Mouse (Mus musculus) large intestine, adult 2 months (tissue): ENCODE measurements around the gene Fopnl. TPM values are rescaled to one million over a fixed set of nuclear protein-coding genes. Genes with fewer than 3 reads are reported as not detected.

Experiments used
- DNase-seq: peaks from one replicate; pipeline ENCODE4 v3.0.0-alpha.2; 2012; ENCODE audit warnings: low read depth, low spot score
- WGBS: fragments of 180-500 bp; shearing (Covaris S2); methylation state at CpG from one replicate; pipeline ENCODE4 v1.1.7; 2018; 5-methylcytosine and 5-hydroxymethylcytosine counted together
- polyA plus RNA-seq: library from polyadenylated mRNA; depleted of rRNA; stranded (reverse); fragments of >200 nt; gene quantifications from 2 replicates; pipeline ENCODE4 v1.2.3, GENCODE M21; 2012

The Fopnl gene
- polyA plus RNA-seq, 1 experiment, result 34.5 TPM

DNA sequence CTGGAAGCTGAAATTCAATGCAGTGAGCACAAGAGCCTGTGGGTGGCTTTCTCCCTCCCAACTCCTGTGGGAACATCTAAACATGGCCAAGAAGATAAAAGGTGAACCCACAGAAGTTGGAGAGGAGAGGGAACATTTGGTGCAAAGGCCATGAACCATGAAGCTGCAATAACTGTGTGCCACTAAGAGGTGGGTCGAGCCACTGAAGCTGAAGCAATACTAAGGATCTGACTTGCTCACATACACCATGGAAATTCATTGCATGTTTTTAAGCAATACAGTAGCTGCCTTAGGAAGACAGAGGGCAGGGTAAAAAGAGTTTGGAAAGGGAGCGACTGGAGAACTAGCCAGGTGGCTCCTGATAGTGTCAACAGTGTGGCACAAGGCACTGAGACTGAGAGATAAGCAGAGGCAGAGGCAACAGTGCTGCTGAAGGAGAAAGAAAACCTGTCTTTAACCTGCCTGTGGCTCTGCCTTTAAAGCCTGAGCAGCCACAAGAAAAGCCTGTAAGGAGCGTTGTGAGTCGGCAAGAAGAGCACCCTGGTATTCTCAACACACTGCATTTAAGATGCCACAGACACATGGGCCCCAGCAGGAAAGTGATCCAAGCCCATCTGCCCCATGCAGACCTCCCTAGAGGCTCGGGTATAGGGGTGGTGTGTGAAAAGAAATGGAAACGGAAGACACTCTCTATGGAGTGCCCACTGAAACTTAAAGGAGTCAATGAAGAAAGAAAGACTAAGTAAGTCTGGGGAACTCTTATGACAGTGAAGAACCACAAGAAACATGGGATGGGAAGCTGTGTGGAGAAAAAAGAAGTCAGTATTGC is 8.7 kb downstream of the Fopnl start:
- WGBS, result 86% methylated on average over 6 of the region's 6 CpGs
- no peak for DNase-seq

DNA sequence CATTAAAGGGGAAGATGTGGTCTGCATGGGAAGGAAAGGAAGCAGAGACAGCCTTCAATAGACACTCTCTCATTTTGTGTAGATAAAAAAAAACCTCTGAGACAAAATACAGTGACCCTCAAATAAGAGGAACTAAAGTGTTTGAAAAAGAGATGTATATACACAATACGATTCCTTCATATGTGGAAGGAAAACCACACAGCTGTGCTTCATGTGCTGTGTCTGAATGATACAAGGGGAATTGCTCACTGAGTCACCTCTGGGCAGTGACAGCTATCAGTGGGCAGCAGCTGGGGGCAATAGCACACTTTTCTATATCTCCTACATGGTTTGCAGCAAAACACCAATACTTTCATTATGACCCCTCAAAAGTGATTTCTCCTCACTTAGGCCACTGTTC is 9.8 kb downstream of the Fopnl start:
- 80% methylated on average over 1 of the region's 1 CpGs for WGBS

DNA sequence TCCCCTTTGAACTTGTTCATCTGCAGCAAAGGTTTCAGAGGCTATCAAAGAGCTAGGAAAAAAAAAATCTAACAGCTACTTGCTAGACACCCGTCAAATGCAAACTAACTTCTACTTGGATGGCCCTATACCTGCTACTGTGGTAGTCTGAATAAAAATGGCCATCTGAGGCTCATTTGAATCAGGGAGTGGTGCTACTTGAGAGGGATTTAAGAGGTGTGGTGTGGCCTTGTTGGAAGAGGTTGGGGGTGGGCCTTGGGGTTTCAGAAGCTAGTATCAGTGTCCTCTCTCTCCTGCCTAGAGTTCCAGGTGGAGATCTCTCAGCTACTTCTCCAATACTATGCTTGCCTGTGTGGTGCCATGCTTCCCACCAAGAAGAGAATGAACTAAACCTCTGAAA is 10.8 kb downstream of the Fopnl start:
- WGBS, result 86% methylated on average over 1 of the region's 1 CpGs
- no peak for DNase-seq

More for the DNA sequence above, 9.8 kb downstream of the Fopnl start:
- DNase-seq, result no peak

DNA sequence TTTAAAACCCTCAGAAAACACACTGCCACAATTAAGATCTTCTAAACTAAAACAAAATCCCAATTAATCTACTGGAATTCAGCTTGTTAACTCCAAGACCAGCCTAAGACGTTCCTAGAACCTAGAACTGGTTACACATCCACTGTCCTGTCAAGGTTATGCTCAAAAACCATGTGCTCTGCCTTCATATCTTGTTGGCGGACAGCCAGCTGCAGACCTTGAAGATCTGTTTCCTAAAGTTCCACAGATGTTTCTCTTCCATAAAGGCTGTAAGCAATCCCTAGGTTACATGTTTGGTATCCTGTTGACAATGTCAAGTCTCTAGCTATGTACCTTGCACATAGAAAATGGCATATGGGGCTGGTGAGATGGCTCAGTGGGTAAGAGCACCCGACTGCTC is 12.4 kb downstream of the Fopnl start:
- no peak for DNase-seq
- WGBS, result 79% methylated on average over 3 of the region's 3 CpGs

DNA sequence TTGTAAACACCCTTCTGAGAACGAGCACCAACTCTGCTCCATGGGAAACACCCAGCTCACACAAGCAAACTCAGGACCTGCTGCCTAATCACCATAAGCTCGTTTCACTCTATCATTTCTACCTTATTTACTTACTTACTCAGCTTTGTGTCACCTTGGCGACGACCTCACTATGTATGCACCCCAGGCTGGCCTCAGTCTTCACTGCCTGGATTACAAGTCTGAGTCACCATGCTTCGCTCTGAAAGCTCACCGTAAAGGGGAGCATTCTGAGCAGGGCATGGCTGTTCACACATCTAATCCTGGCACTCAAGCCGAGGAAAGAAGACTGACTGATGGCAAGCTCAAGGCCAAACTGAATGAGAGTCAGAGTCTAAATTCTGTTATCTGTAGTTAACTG is 13.5 kb downstream of the Fopnl start:
- WGBS, result 38% methylated on average over 7 of the region's 7 CpGs
- no peak for DNase-seq

DNA sequence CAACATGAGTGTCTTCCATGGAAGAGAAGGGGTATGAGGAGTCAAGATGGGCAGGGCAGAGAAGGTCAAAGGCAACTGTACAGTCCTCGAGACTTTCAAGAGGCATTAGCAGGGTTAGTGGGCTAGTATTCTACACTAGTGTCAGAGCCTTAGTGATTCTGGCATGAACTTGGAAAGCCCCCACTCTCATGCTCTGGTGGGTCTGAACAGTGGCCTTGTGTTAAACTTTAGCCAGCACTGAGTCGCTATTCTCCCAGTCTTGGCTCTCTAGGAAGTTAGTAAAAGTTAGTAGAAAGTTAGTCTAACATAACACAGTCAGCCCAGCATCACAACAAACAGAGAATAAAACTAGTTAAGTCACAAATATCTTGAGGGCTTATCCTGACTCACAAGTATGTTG is 14.1 kb downstream of the Fopnl start:
- no peak for DNase-seq
- WGBS, result 75% methylated on average over 2 of the region's 2 CpGs

DNA sequence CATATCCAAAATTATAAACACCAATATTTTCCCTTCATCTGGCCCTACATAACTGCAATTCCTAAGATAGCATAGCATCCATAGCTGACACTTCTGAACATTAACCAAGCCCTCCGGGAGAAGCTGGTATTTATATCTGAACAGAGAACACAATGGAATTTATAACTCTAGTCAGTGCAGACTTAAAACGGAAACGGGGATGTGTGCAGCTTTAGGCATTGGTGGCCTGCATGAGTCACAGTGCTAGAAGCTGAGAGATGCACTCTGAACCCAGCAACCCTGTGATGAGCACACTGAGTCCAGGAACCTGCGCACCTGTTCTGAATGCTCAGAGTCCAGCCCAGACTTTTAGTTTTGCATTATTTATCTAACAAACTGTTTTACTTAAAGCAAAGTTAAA is 18.7 kb downstream of the Fopnl start:
- DNase-seq, result no peak
- WGBS, result 55% methylated on average over 4 of the region's 4 CpGs

DNA sequence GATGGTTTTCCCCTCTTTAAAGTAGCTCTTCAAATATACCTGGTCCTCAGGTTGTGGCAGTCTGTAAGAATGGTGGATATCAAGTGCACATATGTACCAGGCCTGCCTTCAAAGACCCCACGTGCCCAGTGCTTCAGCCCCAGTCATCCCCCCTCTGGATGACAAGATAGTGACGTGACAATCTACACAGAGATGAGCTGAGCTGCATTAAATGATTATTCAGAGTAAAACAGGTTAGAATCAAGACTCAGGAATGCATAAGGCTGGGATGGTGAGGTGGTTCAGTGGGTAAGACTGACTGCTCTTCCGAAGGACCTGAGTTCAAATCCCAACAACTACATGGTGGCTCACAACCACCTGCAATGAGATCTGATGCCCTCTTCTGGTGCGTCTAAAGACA is 19.5 kb downstream of the Fopnl start:
- DNase-seq, result no peak
- WGBS, result 90% methylated on average over 4 of the region's 4 CpGs

DNA sequence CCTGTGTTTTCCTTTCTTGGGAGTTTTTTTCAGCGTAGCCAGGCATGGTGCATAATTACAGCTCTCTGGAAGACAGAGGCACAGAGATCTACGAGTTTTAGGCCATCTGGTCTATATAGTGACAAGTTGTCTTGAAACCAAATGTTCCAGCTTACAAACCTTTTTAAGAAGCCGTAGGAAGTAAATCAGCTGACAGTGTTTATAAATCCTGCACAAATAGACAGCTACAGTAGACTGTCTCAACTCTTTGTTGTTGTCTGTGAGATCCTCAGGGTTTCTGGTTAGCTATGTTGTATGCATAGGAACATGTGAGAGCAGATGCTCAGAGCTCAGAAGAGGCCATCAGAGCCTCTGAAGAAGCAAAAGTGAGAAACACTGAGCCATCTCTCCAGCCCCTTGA is 20.1 kb downstream of the Fopnl start:
- 74% methylated on average over 3 of the region's 3 CpGs for WGBS
- no peak for DNase-seq

DNA sequence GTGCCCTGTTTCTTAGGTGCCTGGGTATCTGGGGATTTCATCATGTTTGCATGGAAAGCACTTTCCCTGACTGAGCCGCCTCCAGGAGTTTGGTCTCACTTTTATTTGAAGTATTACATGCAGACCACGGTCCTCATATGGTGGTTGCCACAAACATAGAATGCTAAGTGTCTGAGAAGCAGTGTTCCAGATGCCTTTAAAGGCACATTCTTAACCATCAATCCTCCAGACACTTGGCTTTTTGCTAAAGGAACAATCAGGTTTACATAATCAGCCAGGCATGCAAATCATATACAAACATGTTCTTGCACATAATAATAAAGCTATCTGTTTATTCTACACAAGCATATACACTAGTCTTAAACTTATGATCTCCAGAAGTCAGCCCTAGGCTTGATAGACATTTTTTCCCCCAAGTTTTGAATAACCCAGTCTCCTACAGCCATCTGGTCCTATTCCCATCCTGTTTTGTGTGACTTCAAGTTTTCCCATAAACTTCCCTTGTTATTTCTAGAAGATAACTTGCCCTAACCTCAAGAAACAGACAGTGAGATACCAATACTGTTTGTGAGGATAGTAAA is 20.6 kb downstream of the Fopnl start:
- 74% methylated on average over 2 of the region's 2 CpGs for WGBS
- DNase-seq, result no peak

DNA sequence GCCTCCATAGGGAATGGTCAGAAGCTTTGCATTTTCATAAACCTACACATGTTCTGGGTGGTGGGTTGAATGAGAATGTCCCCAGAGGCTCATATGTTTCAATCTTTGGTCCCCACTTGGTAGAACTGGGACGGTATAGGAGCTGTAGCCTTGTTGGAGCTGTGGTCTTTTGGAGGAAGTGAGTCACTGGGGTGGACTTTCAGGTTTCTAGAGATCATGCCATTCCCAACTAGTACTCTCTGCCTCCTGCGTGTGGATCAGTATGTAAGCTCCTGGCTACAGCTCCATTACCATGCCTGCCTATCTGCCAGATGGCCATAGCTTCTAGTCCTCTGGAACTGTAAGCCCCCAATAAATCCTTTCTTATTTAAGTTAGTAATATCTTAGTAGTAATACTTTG is 21.9 kb downstream of the Fopnl start:
- WGBS, result 73% methylated on average over 2 of the region's 2 CpGs
- no peak for DNase-seq

DNA sequence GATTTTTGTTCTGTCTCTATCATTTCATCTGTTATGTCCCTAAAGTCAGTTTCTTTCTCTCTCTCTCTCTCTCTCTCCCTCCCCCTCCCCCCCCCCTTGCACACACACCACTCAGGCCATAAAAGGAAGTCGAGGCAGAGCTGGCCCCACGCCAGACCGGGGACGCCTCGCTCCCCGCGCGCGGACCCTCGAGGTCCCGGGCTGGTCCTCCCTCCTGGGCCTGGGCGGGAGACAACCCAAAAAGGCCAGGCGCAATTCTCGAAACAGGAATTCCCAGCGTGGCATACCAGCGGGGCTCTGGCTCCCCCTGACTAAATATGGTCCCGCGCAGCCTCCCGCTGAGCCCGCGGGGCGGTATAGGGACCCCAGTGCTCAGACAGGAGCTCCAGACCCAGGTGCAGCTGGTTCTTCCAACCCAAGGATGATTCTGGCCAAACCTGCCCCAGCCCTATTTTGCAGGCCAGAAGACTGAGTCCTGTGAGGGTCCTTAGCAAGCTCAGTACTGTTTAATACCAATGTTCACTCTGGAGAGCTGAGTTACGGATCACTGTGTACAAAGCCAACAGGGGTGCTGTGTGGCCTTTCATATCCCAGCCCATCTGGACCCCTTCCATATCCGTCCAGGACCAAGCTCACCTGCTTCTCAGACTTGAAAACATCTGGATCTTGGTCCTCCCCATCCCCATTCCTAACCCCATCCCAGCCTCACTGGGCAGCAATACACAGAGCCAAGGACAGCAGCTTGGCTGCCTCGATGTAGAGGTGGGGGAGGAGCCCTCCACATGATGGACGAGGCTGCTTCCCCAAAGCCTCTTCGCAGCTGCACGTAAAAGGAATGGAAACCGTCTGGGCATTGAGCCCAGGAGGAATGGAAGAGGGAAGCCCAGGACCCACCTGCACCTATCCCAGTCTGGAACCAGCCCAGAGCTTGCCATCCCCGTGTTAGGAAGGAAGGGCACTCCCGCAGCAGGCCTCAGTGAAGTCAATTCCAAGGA is 24.7 kb downstream of the Fopnl start:
- DNase-seq, result no peak
- 9% methylated on average over 31 of the region's 31 CpGs for WGBS

DNA sequence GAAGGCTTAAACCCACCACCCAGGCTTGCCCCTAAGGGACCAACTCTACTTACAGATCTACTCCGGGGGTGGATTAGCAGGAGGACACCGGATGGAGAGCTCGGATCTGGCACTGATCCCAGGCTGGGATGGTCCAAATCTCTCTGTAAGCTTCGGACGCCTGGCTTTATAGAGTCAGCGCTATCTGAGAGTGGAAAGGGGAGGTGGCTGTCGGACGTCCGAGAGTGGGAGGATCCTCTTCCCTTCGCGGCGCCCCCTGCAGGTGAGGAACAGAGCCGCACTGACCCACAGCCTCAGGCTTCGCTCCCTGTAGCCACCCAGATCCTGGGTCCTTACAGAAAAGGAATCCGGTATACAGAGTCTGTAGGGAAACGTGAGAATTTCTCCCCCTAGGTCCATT is 26.0 kb downstream of the Fopnl start, which contains the start of gene Myh11:
Myh11 (minus strand) TSS at position 150 of the 400 bp plus-strand sequence.
- WGBS, result 3% methylated on average over 16 of the region's 16 CpGs
- no peak for DNase-seq

DNA sequence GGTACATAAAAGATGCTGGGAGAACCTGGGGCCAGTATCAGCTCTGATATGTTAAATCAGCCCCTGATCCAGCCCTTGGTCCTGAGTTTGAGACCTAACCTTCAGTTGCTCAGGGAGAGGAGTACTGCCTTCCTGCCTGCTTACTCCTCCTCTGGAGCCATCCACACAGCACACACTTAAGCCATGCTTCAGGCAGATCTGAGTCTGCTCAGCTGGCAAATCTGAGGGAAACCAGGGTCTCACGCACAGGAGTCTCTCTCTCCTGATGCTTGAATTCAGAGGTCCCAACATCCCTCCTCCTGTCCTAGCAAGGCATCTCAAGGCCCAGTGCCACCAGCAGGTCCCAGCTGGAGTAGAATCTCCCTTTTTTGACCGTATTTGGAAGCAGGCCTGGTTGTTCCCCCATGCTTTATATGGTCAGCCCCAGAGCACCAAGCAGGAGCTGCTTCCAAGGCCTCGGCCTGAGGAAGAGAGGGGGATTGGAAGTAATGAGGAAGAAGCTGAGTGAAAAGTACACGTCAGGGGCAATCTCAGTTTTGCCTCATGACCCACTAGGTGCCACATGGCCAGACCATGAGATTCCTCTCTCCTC is 44.7 kb downstream of the Fopnl start:
- WGBS, result 36% methylated on average over 4 of the region's 4 CpGs
- DNase-seq, result no peak

DNA sequence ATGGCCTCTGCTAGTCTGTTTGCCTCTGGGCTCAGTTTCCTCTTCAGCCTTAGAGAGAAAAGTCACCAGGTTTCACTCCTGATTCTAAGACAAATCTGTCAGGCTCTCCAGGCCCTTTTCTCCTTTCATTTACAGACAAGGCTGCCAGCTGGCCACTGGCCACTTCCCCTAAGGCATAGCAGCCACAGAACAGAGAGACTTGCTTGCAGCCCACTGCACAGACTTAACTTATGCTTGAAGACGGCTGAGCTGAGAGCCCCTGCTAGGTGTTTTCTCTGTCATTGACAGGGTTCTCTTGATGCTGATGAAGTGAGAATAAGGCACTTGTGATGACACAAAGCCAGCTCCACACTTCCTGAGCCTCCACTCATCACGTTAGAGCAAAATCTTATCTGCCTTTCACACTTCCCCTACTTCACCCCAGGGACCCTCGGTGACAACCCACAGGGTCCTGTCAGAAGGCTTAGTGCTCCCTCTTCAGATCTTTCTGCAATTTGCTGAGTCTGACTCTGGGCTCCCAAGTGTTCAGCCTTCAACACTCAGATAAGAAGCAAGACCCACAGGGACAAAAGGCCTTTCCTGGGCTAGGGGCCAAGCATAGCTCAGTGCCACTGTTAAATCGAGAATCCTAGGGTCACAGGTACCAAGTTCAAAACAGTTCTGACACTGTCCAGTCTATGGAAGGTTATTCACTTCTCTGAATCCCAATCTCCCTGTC is 51.8 kb downstream of the Fopnl start:
- DNase-seq, result no peak
- WGBS, result 30% methylated on average over 4 of the region's 4 CpGs

DNA sequence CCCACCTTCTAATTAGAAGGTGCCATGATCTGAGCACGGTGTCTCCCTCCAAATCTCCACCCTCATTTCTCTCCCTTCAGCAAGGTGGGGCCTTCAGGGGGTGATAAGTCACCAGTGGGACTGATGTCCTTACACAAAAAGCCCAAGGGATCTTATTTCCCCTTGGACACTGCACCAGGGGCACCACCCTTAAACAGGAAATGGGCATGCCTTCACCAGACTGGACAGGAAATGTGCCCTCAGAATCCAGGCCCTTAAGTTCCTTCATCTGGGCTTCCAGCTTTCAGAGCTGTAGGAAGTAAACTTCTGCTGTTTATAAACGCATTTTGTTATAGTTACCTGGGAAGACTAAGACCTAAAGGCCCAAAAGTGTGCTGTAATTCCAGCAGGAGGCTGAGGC is 52.7 kb downstream of the Fopnl start:
- WGBS, result 58% methylated on average over 2 of the region's 2 CpGs

DNA sequence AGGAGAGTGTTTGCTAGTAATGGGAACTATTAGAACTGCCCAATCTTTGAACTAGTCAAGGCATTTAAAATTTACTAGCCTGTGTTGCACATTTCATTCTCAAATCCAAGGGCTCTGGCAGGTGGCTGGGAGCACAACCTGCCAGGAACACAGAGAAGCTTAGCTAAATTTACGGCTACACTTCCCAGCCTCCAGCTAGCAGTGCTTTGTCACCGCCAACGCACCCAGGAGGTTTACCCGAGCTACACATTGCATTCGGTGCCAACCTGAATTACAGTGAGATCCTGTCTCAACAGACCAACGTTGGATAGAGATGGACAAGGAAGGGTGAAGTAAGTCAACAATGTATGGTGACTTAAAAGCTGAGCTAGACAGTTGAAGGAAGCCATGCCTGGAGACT is 54.0 kb downstream of the Fopnl start:
- WGBS, result 73% methylated on average over 6 of the region's 6 CpGs
- no peak for DNase-seq

More for the DNA sequence above, 52.7 kb downstream of the Fopnl start:
- DNase-seq, result no peak

DNA sequence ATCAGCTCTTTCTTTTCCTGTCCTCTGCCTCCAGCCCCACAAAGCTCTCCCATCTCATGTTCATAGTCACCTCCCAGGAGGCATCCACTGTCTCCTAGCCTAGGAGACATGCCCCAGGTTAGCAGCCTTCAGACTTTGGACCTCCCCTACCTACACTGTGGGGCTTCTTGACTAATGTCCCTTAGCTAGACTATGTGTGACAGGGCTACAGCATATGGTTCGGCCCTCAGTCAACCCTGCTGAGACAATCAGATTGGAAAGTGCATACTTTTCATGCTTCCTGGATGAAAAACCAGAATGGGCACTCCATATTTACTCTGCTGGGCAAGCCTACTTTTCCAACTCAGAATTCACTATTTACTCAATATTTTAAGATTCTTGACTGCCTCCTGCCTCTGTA is 54.8 kb downstream of the Fopnl start:
- 55% methylated on average over 1 of the region's 1 CpGs for WGBS
- DNase-seq, result no peak

DNA sequence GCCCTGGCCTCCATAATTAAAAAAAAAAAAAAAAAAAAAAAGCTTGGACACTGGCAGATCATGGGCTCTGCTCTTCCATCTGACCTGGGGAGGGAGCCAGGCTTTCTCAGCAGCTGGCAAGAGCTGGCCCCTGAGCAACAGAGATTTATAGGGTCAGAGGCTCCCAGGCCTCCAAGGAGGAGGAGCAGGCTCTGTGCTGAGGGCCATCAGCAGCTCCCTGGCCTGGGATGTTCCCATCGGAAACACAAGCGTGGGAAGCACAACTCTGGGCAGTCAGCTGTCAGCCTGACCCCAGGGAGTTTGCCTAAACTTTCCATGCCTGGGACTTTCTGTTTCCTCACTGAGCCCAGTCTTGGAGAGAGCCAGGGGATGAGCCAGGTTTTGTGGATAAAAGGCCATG is 58.3 kb downstream of the Fopnl start:
- 37% methylated on average over 2 of the region's 2 CpGs for WGBS
- DNase-seq, result no peak
